Mouse (Mus musculus) urinary bladder, postnatal 4 days (tissue): ENCODE results near the gene Tas2r105.

Source experiments
- DNase-seq, 2 experiments: peaks; one replicate each; pipeline ENCODE4 v3.0.0; 2021 to 2022; ENCODE audit warnings: low spot score in 2 of 2

The Tas2r105 gene

DNA sequence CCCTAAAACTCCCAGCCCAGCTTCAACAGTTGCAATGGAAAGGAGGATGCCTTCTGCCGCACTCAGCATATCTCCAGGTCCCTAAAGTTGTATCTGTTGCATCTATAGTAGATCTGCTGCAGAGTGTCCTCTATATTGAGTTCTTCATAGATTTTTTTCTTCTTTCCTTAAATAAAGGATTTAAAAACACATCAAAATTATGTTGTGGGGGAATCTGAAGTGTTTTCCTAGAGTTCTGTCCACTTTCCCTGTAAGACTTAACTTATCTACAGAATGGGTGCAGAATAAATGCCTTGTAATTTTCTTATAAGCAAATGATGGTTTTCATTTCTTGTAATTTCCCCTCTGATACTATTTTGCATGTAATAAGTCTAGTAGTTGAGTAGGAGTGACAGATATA, at the start of gene Tas2r105:
TSS of gene Tas2r105 (minus strand) at position 101 of the 400 bp plus-strand sequence.
- DNase-seq, result no peak

DNA sequence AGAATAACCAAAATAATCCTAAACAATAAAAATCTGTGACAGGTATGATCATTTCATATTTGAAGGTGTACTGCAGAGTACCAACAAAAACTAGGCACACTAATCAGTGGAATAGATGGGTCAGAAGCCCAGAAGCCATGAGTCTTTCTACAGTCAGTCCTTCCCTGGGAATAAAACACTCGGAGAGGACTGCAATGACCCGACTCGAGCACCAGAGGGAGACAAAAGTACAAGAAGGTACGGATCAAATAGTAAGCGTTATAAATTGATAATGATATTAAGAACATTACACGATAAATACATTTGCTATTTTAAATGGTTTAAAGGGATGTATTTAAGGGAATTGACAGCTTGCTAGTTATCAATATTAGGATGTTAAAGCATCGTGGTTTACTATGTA, 25.5 kb upstream of the Tas2r105 start:
- no peak for DNase-seq

DNA sequence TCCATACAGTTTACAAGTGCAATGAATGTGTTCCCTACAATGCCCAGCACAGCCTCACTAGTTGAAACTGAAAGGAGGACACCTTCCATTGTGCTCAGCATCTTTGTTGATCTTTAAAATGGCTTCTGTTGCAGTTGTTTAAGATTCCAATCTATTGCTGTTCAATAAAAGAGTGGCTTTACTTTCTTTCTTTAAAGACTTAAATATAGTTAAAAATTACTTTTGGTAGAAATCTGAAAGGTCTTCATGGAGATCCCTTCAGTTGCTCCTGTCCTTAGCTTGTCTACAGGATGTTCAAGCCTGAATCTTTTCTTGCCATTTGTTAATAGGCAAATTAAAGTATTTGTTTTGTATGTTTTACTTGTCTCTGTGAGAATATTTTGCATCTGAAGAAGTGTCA, 2.7 kb upstream of the Tas2r105 start, which contains the start of gene Tas2r114:
TSS of gene Tas2r114 (minus strand) at position 101 of the 400 bp plus-strand sequence.
- DNase-seq, result no peak

DNA sequence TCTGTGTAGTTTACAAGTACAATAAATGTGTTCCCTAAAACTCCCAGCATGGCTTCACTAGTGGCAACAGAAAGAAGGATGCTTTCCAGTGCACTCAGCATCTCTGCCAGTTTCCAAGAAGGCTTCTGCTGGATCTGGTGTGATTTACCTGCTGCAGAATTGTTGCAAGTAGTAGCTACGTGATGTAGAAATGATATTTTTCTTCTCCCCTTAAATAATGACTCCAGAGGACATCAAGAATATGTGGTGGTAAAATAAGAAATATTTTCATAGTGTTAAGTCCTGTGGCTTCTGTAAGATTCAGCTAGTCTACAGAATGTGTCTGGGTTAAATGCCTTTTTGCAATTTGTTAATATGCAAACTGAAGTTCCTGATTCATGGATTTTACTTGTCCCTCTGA, 1.7 kb downstream of the Tas2r105 start, which contains the start of gene Tas2r104:
TSS of gene Tas2r104 (minus strand) at position 101 of the 400 bp plus-strand sequence.
- DNase-seq, result no peak

DNA sequence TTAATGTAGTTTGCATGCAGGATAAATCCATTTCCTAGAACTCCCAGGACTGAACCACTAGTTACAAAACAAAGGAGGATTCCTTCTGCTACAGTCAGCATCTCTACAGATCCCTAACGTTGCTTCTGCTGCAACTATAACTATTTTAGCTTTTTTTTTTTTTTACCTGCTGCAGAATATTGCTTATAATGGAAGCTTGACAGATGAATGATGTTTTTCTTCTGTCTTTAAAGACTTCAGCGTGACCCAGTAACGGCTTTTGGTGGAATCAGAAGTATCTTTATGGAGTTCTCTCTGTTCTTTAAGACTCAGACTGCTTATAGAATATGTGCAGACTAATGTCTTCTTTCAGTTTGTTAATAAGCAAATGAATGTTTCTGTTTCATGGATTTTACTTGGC, 8.5 kb downstream of the Tas2r105 start, which contains the start of gene Tas2r106:
TSS of gene Tas2r106 (minus strand) at position 101 of the 400 bp plus-strand sequence.
- DNase-seq, result no peak

DNA sequence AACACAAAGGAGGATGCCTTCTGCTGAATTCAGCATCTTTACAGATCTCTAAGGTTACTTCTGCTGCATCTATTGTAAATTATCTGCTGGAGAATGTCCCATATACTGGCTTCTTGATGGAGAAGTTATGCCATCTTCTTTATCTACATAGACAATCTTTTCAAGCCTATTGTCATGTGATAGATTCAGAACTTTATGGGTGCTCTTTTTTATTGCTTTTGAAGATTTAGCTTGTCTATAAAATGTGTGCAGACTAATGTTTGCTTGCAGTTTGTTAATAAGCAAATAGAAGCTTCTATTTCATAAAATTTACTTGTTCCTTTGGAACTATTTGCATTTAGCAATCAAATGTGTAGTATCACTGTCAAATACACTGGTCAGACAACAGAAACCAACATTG, 27.2 kb downstream of the Tas2r105 start, which contains the start of gene Tas2r107:
TSS of gene Tas2r107 (minus strand) at position 101 of the 400 bp plus-strand sequence.
- no peak for DNase-seq
